Mouse (Mus musculus): Measurements from ENCODE around the gene Sgtb. TPM values are rescaled to one million over a fixed set of nuclear protein-coding genes. Genes with fewer than 3 reads are reported as not detected.

The Sgtb gene
- 0.75 TPM in 1 of 4 replicates, not detected in the others for total RNA-seq (2023; ENCODE audit: inconsistent age)

DNA sequence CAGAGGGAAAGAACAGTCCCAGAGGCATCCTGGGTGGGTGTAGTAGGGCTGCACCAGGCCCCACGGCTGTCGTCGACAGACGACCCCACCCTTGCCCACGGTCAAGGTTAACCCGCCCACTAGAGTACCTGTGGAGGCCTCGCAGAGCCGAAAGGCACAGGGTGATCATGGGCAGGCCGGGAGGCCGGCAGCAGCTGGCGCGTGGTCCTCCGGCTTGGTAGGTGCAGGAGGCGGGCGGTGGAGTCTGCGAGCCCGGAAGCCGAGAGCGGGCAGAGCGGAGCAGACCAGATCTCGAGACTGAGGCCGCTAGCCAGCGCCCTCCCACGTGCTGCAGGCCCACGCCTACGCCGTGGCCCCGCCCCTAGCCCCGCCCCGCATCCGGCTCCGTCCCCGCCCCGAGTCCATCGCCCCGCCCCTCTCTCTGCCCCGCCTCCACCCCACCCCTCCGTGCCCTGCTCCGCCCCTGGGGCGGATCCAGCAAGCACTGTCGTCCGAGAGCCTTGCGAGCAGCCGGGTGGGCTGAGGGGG lies at the start of gene Sgtb, which contains the start of gene Nln:
TSS of gene Sgtb (plus strand) at position 454 of the 528 bp plus-strand sequence.
TSS of gene Nln (minus strand) at position 327 of the 528 bp plus-strand sequence.

DNA sequence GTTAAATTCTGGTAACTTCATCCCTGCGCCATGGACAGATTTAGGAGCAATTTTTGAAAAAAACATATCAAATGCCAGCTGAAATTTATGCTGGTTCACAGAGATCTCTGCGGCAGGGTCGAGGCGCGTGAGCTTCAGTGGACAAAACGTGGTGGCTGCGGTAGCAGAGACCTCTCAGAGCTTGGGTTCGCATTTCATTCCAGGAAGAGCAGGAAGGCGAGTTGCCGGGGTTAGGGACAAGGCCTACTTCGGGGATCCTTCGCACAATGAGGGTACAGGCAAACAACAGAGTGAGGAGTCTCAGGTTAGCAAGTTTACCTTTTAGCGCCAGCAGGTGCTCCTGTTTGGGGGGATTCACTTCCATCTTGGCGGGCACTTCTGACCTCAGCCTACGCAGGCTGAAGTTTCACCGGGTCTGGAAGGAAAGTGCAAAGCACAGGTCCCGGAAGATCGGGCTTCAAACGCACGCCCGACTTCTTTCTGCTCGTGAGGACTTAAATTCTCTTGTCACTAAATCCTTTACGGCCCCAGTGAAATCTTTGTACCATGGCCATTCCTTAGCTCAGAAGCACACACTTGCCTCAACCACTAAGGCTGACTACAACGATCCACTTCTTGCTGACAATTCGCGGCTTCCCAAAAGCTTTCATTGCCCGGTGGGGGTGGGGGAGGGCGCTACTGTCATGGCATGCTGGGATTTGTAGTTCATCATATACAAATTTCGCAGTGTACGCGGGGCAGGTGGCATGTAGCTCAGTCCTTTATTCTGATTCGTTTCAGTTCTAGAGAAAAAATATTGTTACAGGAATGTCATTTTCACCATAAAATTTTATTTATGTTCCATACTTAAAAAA lies 68.5 kb downstream of the Sgtb start, which contains the start of gene Trappc13:
TSS of gene Trappc13 (minus strand) at position 674 of the 854 bp plus-strand sequence.

GRCm38 (mm10) chr13:104178650-104179121 lies 69.1 kb downstream of the Sgtb start, which contains the start of gene Trim23:
TSS of gene Trim23 (plus strand) at chr13:104178797.

Other genes starting within 250 kb of the Sgtb start
- 113 to 128 TPM (median 123 TPM) in 4 replicates for gene Erbin, start 189.2 kb upstream of the Sgtb start, total RNA-seq (2023; ENCODE audit: inconsistent age)
- 17.9 to 19.7 TPM (median 18.7 TPM) in 4 replicates for gene Nln, start 127 bp upstream of the Sgtb start, total RNA-seq (2023; ENCODE audit: inconsistent age)
- gene Trappc13, start 68.7 kb downstream of the Sgtb start, total RNA-seq (2023; ENCODE audit: inconsistent age): 27.0 to 29.2 TPM (median 28.0 TPM) in 4 replicates
- 12.9 to 15.1 TPM (median 14.0 TPM) in 4 replicates for gene Trim23, start 69.1 kb downstream of the Sgtb start, total RNA-seq (2023; ENCODE audit: inconsistent age)
- 6.0 to 8.8 TPM (median 6.1 TPM) in 4 replicates for gene Cenpk, start 118.9 kb downstream of the Sgtb start, total RNA-seq (2023; ENCODE audit: inconsistent age)
- gene Ppwd1, start 119.1 kb downstream of the Sgtb start, total RNA-seq (2023; ENCODE audit: inconsistent age): 37.3 to 40.6 TPM (median 38.5 TPM) in 4 replicates
- gene Adamts6, start 178.1 kb downstream of the Sgtb start, total RNA-seq (2023; ENCODE audit: inconsistent age): 16.5 to 25.0 TPM (median 22.1 TPM) in 4 replicates